Mouse (Mus musculus) ES-E14 (cell line): ENCODE results near the gene Supt5.
A peak's percentile ranks its signal among the peaks of the same experiment; 100 is the strongest.

Experiments
- CHD2 ChIP-seq: IDR thresholded peaks from 2 replicates; pipeline ENCODE4 v1.6.1; 2014; ENCODE audit warnings: mild to moderate bottlenecking, low read depth, low read length, inconsistent platforms
- MAFK ChIP-seq: IDR thresholded peaks from 2 replicates; pipeline ENCODE4 v1.6.1; 2014; ENCODE audit warnings: mild to moderate bottlenecking, low read depth, low read length, inconsistent platforms; ENCODE audit not compliant: insufficient read depth
- ZC3H11A ChIP-seq: IDR thresholded peaks from 2 replicates; pipeline ENCODE4 v1.6.1; 2012; ENCODE audit warnings: low read depth, mild to moderate bottlenecking, inconsistent platforms, low read length, borderline replicate concordance

DNA sequence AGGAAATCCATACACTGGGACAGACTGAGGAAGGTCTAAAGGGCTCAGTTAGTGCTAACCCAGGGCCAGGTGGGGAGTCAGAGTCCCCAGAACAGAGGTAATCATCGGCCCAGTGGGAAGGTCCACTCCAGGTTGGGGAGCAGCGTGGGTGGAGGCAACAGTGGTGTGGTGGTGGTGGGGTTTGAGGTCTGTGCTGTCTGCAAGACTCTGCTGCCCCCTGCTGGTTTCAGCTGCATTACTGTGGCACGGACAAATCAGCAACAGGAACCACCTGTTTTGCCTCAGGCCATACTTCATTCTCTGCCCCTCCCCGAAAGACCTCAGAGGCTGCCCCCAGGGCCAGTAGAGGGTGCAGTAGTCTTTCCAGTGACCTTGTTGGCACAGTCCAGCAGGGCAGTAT, 47.9 kb upstream of the Supt5 start:
- TF ChIP-seq CHD2 (no peak), MAFK (no peak), ZC3H11A (peak; percentile 77)
